Mouse (Mus musculus) neural tube, embryonic 15.5 days (tissue): Measurements from ENCODE around the gene Elmo1. TPM values are rescaled to one million over a fixed set of nuclear protein-coding genes. Genes with fewer than 3 reads are reported as not detected.

Source experiments
- ATAC-seq: fragments of 200-750 bp; cut with Nextera tagmentation; 2 replicates; pipeline ENCODE4 v1.8.0; 2017; ENCODE audit warnings: mild to moderate bottlenecking, moderate TSS enrichment, moderate library complexity; ENCODE audit not compliant: low FRiP score
- H3K27ac ChIP-seq: fragments of 300-500 bp; sonication (generic); replicated peaks from 2 replicates; pipeline ENCODE4 v1.5.1; 2015; ENCODE audit warnings: mild to moderate bottlenecking, inconsistent platforms
- H3K27me3 ChIP-seq: fragments of 300-500 bp; sonication (generic); replicated peaks from 2 replicates; pipeline ENCODE4 v1.6.1; 2015; ENCODE audit warnings: inconsistent platforms
- H3K36me3 ChIP-seq: fragments of 300-500 bp; sonication (generic); 2 replicates; pipeline ENCODE4 v1.6.1; 2015; ENCODE audit warnings: inconsistent platforms
- H3K4me1 ChIP-seq: fragments of 300-500 bp; sonication (generic); 2 replicates; pipeline ENCODE4 v1.6.1; 2015; ENCODE audit warnings: inconsistent platforms
- H3K4me2 ChIP-seq: fragments of 300-500 bp; sonication (generic); 2 replicates; pipeline ENCODE4 v1.6.1; 2015; ENCODE audit warnings: inconsistent platforms, mild to moderate bottlenecking, moderate library complexity
- H3K4me3 ChIP-seq: fragments of 300-500 bp; sonication (generic); replicated peaks from 2 replicates; pipeline ENCODE4 v1.5.1; 2015; ENCODE audit warnings: mild to moderate bottlenecking, inconsistent platforms
- H3K9ac ChIP-seq: fragments of 300-500 bp; sonication (generic); replicated peaks from 2 replicates; pipeline ENCODE4 v1.6.1; 2015; ENCODE audit warnings: mild to moderate bottlenecking, inconsistent platforms
- H3K9me3 ChIP-seq: fragments of 300-500 bp; sonication (generic); replicated peaks from 2 replicates; pipeline ENCODE4 v1.6.1; 2016; ENCODE audit warnings: inconsistent platforms
- WGBS: fragments of 180-500 bp; shearing (Covaris S2); methylation state at CpG from one replicate; pipeline ENCODE4 v1.1.7; 2015; ENCODE audit warnings: mixed read lengths; 5-methylcytosine and 5-hydroxymethylcytosine counted together
- polyA plus RNA-seq: library from polyadenylated mRNA; unstranded; fragments of >200 nt; fragmentation: Nextera tagmentation; extraction: Ambion mirVana; gene quantifications from 2 replicates; pipeline ENCODE4 v1.2.1, GENCODE M21; 2015

Elmo1 gene
- polyA plus RNA-seq, 1 experiment from 2014 or later: 42.9 TPM

GRCm38 (mm10) chr13:20512317-20513240 lies 422.2 kb downstream of the Elmo1 start:
- Histone ChIP-seq H3K9ac (no peak overlapping the region), H3K4me1 (peaks cover 22% of the 10 kb centered on the region), H3K4me3 (no peak overlapping the region), H3K27ac (peak overlapping the region; percentile 33; the same call in 1 of the 2 replicates), H3K27me3 (no peaks in the 10 kb centered on the region), H3K9me3 (no peaks in the 10 kb centered on the region), H3K36me3 (no peaks in the 10 kb centered on the region), H3K4me2 (peak overlapping the region; percentile 28; the same call in 1 of the 2 replicates)
- WGBS: 17% methylated on average over 10 of the region's 10 CpGs
- peak; percentile 75 for ATAC-seq

DNA sequence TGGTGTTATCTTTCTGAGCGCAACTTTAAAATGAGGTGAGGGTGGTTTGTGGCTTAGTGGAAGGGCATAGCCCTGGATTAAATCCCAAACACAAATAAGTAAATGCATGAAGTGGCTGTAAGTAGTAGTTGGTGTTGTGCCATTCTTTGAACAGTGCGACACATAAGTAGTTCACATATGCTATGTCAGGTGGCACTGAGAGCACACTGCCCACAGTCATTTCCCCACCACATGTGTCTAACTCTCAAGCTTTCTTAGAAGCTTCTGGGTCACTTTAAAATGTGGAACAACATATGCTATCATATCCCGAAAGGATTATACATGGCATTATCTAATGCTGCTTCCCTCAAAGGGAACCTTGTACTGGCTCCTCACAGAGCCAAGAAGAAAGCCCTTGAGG lies 424.3 kb downstream of the Elmo1 start:
- 94% methylated on average over 3 of the region's 3 CpGs for WGBS
- Histone ChIP-seq H3K4me2 (no peak overlapping the region), H3K4me1 (peaks cover 17% of the 10 kb centered on the region), H3K4me3 (no peak overlapping the region), H3K9ac (no peak overlapping the region), H3K27ac (no peak overlapping the region), H3K27me3 (no peaks in the 10 kb centered on the region), H3K9me3 (no peaks in the 10 kb centered on the region), H3K36me3 (no peaks in the 10 kb centered on the region)
- ATAC-seq: no peak

GRCm38 (mm10) chr13:20516096-20516495 lies 425.7 kb downstream of the Elmo1 start:
- WGBS: 76% methylated on average over 4 of the region's 4 CpGs
- no peak overlapping the region for H3K27ac ChIP-seq
- no peak overlapping the region for H3K4me2 ChIP-seq
- peaks cover 17% of the 10 kb centered on the region for H3K4me1 ChIP-seq
- no peak overlapping the region for H3K9ac ChIP-seq
- no peak for ATAC-seq
- H3K36me3 ChIP-seq: no peaks in the 10 kb centered on the region
- no peaks in the 10 kb centered on the region for H3K27me3 ChIP-seq
- H3K4me3 ChIP-seq: no peak overlapping the region
- H3K9me3 ChIP-seq: no peaks in the 10 kb centered on the region

DNA sequence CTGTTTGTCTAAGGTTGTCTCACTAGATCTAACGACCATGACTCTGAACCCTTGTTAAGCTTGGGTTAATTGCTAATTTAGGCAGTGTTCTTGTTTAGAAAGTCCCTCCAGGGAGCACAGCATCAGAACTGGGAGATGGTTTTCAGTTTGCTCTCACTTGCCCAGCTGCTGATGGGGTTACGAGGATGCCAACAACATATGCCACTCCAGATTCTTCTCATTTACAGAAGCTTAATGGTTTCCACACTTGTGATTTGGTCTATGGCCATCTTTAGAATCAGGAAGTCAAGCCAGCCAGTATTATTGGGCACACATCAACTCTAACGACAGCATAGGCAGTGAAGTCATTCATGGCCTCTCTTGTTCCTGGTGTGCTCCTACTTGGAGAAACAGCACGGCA lies 427.3 kb downstream of the Elmo1 start:
- H3K4me1 ChIP-seq: peaks cover 6% of the 10 kb centered on the region
- no peak overlapping the region for H3K4me2 ChIP-seq
- no peak for ATAC-seq
- H3K27me3 ChIP-seq: no peaks in the 10 kb centered on the region
- no peak overlapping the region for H3K4me3 ChIP-seq
- no peak overlapping the region for H3K27ac ChIP-seq
- no peaks in the 10 kb centered on the region for H3K36me3 ChIP-seq
- 59% methylated on average over 4 of the region's 4 CpGs for WGBS
- H3K9me3 ChIP-seq: no peaks in the 10 kb centered on the region
- H3K9ac ChIP-seq: no peak overlapping the region

DNA sequence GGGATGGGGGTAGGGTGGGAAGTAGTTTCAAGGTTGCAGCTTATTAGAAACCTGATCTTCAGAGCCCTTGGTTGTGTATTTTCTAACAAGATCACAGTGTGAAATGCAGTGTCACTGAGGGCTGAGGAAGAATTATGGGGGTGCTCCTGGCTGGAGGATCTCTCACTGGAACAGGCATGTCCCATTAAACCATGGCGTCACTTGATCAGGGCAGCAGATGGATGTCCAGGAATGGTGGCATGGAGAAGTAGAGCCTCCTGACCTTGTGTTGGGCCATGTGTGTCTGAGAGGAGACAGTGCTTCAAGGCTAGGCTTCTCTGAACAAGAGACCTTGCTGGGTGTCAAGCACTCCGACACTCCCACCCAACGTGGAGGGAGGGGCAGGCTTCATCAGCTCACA lies 431.1 kb downstream of the Elmo1 start:
- WGBS: 87% methylated on average over 3 of the region's 3 CpGs
- Histone ChIP-seq H3K4me2 (no peak overlapping the region), H3K4me3 (no peak overlapping the region), H3K4me1 (peaks cover 11% of the 10 kb centered on the region; the same call in 1 of the 2 replicates), H3K27me3 (no peaks in the 10 kb centered on the region), H3K27ac (no peak overlapping the region), H3K9ac (no peak overlapping the region), H3K36me3 (no peaks in the 10 kb centered on the region), H3K9me3 (no peaks in the 10 kb centered on the region)
- no peak for ATAC-seq

- H3K4me2 ChIP-seq: no peak overlapping the region
- no peak overlapping the region for H3K9ac ChIP-seq
- no peaks in the 10 kb centered on the region for H3K27me3 ChIP-seq
- H3K27ac ChIP-seq: no peak overlapping the region
- 58% methylated on average over 1 of the region's 1 CpGs for WGBS
- peaks cover 26% of the 10 kb centered on the region for H3K4me1 ChIP-seq
- no peaks in the 10 kb centered on the region for H3K36me3 ChIP-seq
- no peak overlapping the region for H3K4me3 ChIP-seq
- no peaks in the 10 kb centered on the region for H3K9me3 ChIP-seq
- ATAC-seq: no peak
Observed at GRCm38 (mm10) chr13:20523671-20524070, 433.3 kb downstream of the Elmo1 start.

GRCm38 (mm10) chr13:20525844-20526243 lies 435.4 kb downstream of the Elmo1 start:
- no peak for ATAC-seq
- Histone ChIP-seq H3K4me3 (no peak overlapping the region), H3K27ac (no peak overlapping the region), H3K9me3 (no peaks in the 10 kb centered on the region), H3K9ac (no peak overlapping the region), H3K4me2 (no peak overlapping the region), H3K27me3 (no peaks in the 10 kb centered on the region), H3K36me3 (no peaks in the 10 kb centered on the region), H3K4me1 (peaks cover 26% of the 10 kb centered on the region)
- WGBS: 76% methylated on average over 4 of the region's 4 CpGs

DNA sequence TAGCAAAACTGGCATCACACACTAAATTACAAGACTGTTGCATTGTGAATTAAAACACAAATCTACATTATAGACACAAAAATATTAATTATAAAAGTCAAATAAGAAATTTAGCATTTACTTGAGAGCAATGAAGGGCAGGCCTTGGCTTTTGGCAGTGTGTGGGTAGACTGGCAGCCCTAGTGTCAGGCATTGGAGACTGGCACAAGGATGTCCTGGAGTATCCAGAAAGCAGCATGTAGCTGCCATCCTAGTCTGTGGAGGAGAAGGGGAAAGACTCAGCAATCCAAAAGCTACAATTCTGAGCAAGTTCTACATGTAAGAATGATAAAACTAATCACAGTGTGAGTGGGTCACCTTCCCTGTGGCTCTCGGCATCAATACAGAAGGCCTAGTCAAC lies 446.7 kb downstream of the Elmo1 start:
- H3K4me2 ChIP-seq: no peak overlapping the region
- no peak overlapping the region for H3K4me3 ChIP-seq
- H3K4me1 ChIP-seq: peaks cover 4% of the 10 kb centered on the region
- no peaks in the 10 kb centered on the region for H3K27me3 ChIP-seq
- H3K9me3 ChIP-seq: no peaks in the 10 kb centered on the region
- no peak for ATAC-seq
- H3K27ac ChIP-seq: no peak overlapping the region
- no peaks in the 10 kb centered on the region for H3K36me3 ChIP-seq
- WGBS: 88% methylated on average over 1 of the region's 1 CpGs
- H3K9ac ChIP-seq: no peak overlapping the region

DNA sequence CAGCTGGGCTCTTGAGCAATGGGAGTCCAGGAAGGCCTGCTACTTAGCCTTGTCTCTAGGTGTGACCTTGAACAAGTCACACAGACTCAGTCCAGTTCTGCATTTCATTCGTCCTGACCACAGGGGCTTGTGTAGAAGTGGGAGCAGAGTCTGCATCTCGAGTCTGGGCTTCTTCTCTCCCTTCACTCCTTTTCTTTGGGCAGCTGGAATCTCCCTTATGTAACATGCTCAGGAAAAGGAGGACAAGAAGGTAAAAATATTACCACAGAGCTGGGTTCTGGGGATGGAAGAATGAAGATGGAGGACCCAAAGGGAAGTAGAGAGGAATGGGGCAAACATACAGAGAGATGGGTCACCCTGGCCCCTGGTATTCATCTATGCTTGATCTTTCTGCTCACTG lies 447.1 kb downstream of the Elmo1 start:
- no peak overlapping the region for H3K9ac ChIP-seq
- H3K4me1 ChIP-seq: peaks cover 4% of the 10 kb centered on the region
- no peak overlapping the region for H3K27ac ChIP-seq
- 87% methylated on average over 2 of the region's 2 CpGs for WGBS
- H3K9me3 ChIP-seq: no peaks in the 10 kb centered on the region
- H3K36me3 ChIP-seq: no peaks in the 10 kb centered on the region
- no peak overlapping the region for H3K4me2 ChIP-seq
- no peaks in the 10 kb centered on the region for H3K27me3 ChIP-seq
- ATAC-seq: no peak
- H3K4me3 ChIP-seq: no peak overlapping the region

DNA sequence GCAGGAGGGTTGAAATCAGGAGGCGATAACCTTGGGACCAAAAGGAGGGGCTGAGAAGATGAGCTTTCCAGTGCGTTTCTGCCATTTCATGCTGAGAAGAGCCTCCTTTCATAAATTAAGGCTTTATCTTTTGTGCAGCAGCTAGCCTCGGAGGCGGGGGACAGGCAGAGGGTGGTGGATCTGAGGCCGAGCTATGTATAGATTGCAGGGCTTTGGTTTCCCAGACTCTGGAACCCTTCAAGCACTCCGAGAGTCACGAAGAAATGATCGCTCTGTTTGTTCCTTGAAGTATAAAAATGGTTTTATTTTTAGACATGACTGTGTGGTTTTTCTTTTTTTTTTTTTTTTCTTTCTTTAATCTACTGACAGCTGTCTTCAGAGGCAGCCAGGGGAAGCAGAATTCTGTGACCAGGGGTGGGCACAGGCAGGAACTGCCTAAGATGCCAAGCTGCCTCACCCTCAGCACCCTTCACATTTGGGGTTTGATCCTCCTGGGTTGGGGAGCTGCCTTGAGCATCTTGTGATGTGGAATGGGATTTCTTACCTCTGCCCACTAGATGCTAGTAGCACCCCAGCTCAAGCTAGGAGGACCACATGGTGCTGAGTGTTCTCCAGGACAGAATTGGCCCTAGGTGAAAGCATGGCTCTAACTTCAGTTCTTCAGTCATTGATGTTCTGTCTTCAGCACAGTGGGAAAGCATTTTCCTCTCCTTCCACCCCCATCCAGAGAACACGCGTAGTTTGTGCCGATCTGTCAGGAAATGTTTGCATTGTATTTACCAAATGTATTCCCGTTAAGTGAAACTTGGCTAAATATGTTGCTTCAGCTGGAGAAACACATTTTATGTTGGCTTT lies 448.0 kb downstream of the Elmo1 start:
- 63% methylated on average over 12 of the region's 12 CpGs for WGBS
- H3K9me3 ChIP-seq: no peaks in the 10 kb centered on the region

DNA sequence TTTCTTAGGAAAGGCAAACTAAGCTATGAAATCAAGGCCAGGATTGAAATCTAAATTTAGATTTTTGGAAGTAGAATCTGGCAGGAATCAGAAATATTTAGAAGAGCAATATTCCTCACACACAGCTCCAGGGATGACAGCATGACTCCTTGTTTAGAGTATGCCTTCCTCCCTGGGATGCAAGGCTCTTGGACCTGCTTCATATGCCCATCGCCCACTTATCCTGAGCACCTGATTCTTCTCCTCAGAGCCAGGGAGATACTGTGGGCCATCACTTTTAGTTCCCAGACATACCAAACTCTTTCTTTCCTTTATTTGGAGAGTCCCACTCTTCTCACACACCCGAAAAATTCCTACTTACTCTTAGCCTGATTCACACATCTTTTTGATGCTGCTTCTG lies 449.2 kb downstream of the Elmo1 start:
- Histone ChIP-seq H3K4me1 (peaks cover 4% of the 10 kb centered on the region), H3K9ac (no peak overlapping the region), H3K27ac (no peak overlapping the region), H3K36me3 (no peaks in the 10 kb centered on the region), H3K9me3 (no peaks in the 10 kb centered on the region; the same call in 1 of the 2 replicates), H3K4me2 (no peak overlapping the region), H3K4me3 (no peak overlapping the region), H3K27me3 (no peaks in the 10 kb centered on the region)
- 90% methylated on average over 2 of the region's 2 CpGs for WGBS
- ATAC-seq: no peak

More for the DNA sequence above, 448.0 kb downstream of the Elmo1 start:
- Histone ChIP-seq H3K9ac (no peak overlapping the region), H3K36me3 (no peaks in the 10 kb centered on the region), H3K4me3 (no peak overlapping the region), H3K4me2 (no peak overlapping the region), H3K27ac (peak overlapping the region; percentile 18), H3K4me1 (peaks cover 4% of the 10 kb centered on the region), H3K27me3 (no peaks in the 10 kb centered on the region)
- ATAC-seq: no peak
